Mouse (Mus musculus) liver (tissue): ENCODE measurements around the gene Atxn1l.

Experiments
- DNase-seq: peaks from one replicate; pipeline ENCODE4 v3.0.0-alpha.2; 2020; ENCODE audit warnings: mixed read lengths

The Atxn1l gene

DNA sequence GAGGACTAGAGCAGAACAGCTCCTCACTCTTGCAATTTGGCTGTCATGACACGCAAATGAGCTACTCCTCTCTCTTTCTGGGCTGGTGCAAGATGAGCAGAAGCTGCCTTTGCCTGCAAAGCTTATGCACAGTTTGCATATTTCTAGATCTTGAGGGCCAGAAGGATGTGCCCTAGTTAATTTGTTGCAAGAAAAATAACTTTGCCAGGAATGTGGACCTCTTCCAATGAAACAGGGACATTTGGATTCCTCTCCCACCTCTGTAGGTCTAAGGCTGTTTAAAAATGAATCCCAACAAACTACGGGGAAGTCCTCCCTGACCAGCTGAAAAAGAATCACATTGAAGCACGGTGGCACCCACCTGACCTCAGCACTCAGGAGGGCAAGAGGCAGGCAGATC, 12.4 kb downstream of the Atxn1l start:
- DNase-seq: no peak

GRCm38 (mm10) chr8:109714961-109715360, 22.6 kb downstream of the Atxn1l start:
- DNase-seq: no peak

DNA sequence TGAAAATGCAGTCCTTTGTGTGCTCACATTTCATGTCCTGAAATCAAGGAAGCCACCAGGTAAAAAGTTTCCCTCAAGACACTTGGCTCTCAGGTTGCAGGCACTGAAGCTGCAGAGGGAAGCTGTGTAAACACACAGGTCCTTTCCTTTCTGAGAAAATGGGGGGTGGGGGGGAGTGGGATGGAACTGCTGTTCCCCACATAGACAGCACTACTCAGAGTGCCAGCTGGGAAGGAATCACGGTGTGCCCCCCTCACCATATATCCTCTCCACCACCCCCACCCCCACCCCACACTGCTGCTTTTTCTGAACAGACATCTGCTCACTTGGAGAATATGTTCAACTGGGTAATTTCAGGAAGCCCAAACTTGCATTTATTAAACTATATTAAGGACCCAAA, 25.0 kb downstream of the Atxn1l start:
- no peak for DNase-seq

- no peak for DNase-seq
Measured at GRCm38 (mm10) chr8:109707921-109708320, 29.6 kb downstream of the Atxn1l start.

DNA sequence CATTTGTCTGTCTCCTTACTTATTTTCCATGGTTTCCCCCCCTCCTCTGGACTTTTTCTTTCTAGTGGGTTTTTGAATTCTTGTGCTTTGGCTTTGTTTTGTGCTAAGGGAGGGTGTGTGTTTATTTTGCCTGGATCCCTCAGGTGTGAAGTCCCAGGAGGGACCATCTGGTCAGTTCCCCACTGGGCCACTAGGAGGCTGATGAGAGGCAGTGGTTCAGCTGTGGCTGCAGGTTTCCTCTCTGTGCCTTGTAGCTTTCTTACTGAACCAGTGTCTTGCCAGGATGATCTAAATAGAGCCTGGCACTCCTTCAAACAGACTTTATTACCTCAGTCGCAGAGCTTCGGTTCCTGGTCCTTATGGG, 30.7 kb downstream of the Atxn1l start:
- peak; percentile 86 for DNase-seq

DNA sequence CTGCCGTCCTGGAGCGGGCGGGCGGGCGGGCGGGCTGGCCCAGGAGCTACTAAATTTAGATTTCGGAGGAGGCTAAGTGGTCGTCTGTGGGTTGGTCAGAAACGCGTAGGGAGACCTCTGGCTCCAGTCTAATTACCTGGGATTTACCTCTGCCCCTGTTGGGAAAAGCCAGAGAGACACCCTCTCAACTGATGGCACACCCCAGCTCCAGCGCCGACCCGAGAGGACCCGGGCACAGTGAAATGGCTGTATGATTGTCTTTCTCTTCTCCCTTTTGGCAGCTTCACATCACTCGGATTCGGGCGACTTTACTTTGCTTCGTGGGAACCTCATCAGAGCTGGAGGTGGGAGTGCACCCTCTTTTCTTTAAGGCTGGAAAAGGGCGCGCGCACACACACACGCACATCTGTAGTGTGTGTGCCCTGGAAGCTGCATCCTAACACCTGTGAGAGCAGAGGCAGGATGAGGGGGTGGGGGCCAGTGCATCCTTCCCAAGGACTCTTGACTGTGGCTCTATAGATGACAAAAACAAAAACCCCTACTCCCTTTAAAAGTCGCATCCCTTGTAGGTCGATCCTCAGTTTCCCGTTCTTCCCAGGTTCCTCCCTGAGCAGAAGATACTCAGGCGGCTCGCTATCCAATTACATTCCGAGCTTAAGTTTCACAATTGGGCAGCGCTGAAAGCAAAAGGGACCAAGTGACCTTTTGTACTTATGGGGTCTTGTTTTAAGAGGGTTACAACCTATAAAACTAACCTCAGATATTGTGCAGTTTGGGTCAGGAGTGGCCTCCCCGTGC, 31.3 kb downstream of the Atxn1l start:
- DNase-seq: no peak

GRCm38 (mm10) chr8:109705320-109706075, 32.0 kb downstream of the Atxn1l start, which contains the start of gene Zfp821:
Gene Zfp821 (plus strand): TSS chr8:109705546.
- DNase-seq: peak; percentile 97

DNA sequence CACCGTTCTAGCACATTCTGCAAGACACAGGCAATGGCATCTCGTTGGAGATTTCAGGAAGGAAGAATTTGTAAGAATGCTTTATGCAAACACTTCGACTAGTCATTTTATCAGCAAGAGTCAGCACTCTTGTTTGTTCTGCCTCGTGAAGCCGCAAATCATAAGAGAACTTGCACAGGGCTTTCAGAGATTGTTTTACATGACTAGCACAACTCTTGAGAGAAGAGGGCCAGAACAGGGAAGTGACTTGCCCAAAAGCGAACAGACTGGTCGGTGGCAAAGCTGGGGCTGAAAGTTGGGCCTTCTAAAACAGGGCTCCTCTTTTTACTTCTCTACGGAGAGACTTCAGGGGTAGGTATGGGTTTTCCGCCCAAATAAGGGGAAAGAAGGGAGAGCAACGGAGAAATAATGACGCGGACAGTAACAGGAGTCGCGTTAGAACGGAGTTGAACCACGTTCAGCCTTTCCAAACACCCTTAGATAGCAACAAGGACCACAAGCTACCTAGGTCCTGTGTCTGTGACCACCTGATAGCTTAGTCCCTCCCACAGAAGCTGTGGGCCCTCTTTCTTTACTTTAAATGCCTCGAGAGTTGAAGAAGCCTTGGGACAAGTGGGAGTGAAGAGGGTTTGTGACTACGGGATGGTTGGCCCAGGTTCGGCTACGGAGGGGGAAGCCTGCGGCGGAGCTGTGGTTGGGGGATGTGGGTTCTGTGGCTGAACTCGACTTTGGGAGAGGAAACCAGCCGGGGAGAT, 32.8 kb downstream of the Atxn1l start:
- DNase-seq: peak; percentile 6

GRCm38 (mm10) chr8:109698477-109698876, 39.1 kb downstream of the Atxn1l start:
- no peak for DNase-seq

DNA sequence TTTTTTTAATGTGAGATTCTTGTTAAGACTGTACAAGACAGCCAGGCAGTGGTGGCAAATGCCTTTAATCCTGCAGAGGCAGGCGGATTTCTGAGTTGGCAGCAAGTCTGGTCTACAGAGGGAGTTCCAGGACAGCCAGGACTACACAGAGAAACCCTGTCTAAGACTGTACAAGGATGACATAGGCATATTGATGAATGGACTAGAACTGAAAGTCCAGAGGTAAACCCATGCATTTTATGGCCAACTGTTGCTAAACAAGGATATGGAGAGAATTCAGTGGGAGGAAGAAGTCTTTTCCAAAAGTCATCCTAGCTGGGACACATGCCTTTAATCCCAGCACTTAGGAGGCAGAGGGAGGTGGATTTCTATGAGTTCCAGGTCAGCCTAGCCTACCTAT, 39.8 kb downstream of the Atxn1l start:
- DNase-seq: no peak

GRCm38 (mm10) chr8:109694154-109694553, 43.4 kb downstream of the Atxn1l start:
- no peak for DNase-seq

GRCm38 (mm10) chr8:109693146-109693900, 44.2 kb downstream of the Atxn1l start, which contains the start of gene Ist1:
Gene Ist1 (minus strand): TSS chr8:109693260.
- DNase-seq: peak; percentile 99

GRCm38 (mm10) chr8:109692443-109693145, 44.9 kb downstream of the Atxn1l start:
- peak; percentile 74 for DNase-seq

DNA sequence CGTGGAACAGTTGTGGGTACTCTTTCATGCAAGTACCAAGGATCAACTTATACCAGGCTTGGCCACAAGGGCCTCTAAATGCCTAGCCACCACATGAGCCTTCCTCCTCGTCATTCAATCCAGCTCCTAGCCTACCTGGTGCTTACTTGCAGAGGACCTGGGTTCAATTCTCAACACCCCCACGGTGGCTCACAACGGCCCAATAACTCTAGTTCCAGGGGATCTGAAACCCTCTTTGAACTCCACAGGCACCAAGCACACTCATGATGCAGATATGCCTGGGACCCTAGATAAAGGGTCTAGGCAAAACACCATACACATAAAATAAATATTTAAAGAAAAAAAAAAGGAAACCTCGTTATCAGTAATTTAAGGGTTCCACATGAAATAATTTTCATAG, 45.8 kb downstream of the Atxn1l start:
- DNase-seq: no peak

- no peak for DNase-seq
Measured at GRCm38 (mm10) chr8:109687248-109687647, 50.3 kb downstream of the Atxn1l start.

GRCm38 (mm10) chr8:109682120-109682519, 55.4 kb downstream of the Atxn1l start:
- no peak for DNase-seq

DNA sequence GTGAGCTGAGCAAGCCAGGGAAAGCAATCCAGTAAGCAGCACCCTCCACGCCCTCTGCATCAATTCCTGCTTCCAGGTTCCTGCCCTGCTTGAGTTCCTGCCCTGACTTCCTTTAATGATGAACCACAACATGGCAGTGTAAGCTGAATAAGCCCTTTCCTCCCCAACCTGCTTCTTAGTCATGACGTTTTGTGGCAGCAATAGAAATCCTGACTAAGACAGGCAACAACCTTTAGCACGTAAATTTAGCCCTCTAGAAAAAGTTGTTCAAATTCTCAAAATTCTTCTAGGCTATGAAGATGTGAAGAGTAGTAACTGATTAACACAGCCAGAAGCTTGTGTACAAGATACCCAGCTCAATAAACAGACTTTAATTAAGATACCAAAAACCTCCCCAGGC, 56.0 kb downstream of the Atxn1l start:
- no peak for DNase-seq
